In genomic region chr8:122079093-122079492, GRCm38 (mm10) we compare ENCODE assay signal across 16 mouse cellular contexts.
DNase-seq lines count a peak whose midpoint lies in the region; ATAC-seq and TF ChIP-seq lines count a peak whose summit lies in the region.
"Had no signal": no experiment of that assay in that cellular context is flagged by ENCODE, and none has a peak within 500 bp of the region (broad histone marks: within the 10 kb centered on the region; RNA-seq: fewer than 3 reads in every experiment).

No protein-coding gene starts in this region.

- H3K27ac ChIP-seq in kidney, adult 2 months (ENCODE audit: insufficient read depth, low read depth, low read length), result no peak overlapping the region
- H3K27ac ChIP-seq in kidney, embryonic 15.5 days, result no peak overlapping the region
- H3K27ac ChIP-seq: forebrain, embryonic 13.5 days; limb, embryonic 15.5 days; midbrain, embryonic 13.5 days had no signal

- TF ChIP-seq CTCF in kidney, adult 2 months (conservative IDR thresholded peaks at IDR 0.05; ENCODE audit: insufficient read depth, insufficient read length, low read depth, low read length), result no peak

- no peak for ATAC-seq in kidney, embryonic 15.5 days (replicated peaks; ENCODE audit: low FRiP score)
- ATAC-seq: forebrain, embryonic 13.5 days; midbrain, embryonic 13.5 days had no signal

- no peak overlapping the region for H3K9ac ChIP-seq in kidney, embryonic 15.5 days
- H3K9ac ChIP-seq: forebrain, embryonic 13.5 days; limb, embryonic 15.5 days; midbrain, embryonic 13.5 days had no signal

- no peaks in the 10 kb centered on the region for H3K27me3 ChIP-seq in kidney, adult 2 months (replicated peaks; ENCODE audit: control insufficient read depth, insufficient read depth, low read length)
- H3K27me3 ChIP-seq in kidney, embryonic 15.5 days, result peaks cover 22% of the 10 kb centered on the region
- H3K27me3 ChIP-seq: forebrain, embryonic 13.5 days had no signal

- no peaks in the 10 kb centered on the region for H3K36me3 ChIP-seq in kidney, adult 2 months (ENCODE audit: control insufficient read depth, insufficient read depth, low read length)
- no peaks in the 10 kb centered on the region for H3K36me3 ChIP-seq in kidney, embryonic 15.5 days
- H3K36me3 ChIP-seq: limb, embryonic 15.5 days; midbrain, embryonic 13.5 days had no signal

- no peak for TF ChIP-seq POLR2A in kidney, adult 2 months (IDR thresholded peaks at IDR 0.05; ENCODE audit: low read depth, low read length)

- peak; percentile 71 for DNase-seq in kidney, adult 2 months
- peak; percentile 31 to 38 for DNase-seq in heart, adult 9 months (ENCODE audit: low spot score in 2 of 2)
- DNase-seq in heart, postnatal 4 days, result peak; percentile 57
- DNase-seq in kidney, postnatal 25 days, result peak; percentile 39 to 79
- DNase-seq in frontal cortex, adult 2 months (ENCODE audit: extremely low spot score in 1 of 2, low spot score in 1 of 2), result no peak
- no peak for DNase-seq in embryo, embryonic 10.5 days (ENCODE audit: low spot score)
- no peak for DNase-seq in thymus, postnatal 25 days
- DNase-seq: adrenal gland, adult 8-10 months; cerebellum, adult 9-11 months; embryo, embryonic 11 days; lung, adult 2 months had no signal

- no peak overlapping the region for H3K4me3 ChIP-seq in kidney, adult 2 months (ENCODE audit: insufficient read depth, low read depth, low read length)
- no peak overlapping the region for H3K4me3 ChIP-seq in kidney, embryonic 15.5 days (replicated peaks)
- H3K4me3 ChIP-seq: forebrain, embryonic 13.5 days; limb, embryonic 15.5 days; midbrain, embryonic 13.5 days; myocyte had no signal

- no peak overlapping the region for H3K4me2 ChIP-seq in kidney, embryonic 15.5 days
- H3K4me2 ChIP-seq: forebrain, embryonic 13.5 days; limb, embryonic 15.5 days; midbrain, embryonic 13.5 days had no signal

- no peaks in the 10 kb centered on the region for H3K9me3 ChIP-seq in kidney, embryonic 15.5 days (replicated peaks)
- H3K9me3 ChIP-seq: forebrain, embryonic 13.5 days; limb, embryonic 15.5 days; midbrain, embryonic 13.5 days had no signal

- no peaks in the 10 kb centered on the region for H3K4me1 ChIP-seq in kidney, adult 2 months (ENCODE audit: control insufficient read depth, insufficient read depth, low read length)
- peaks cover 37% of the 10 kb centered on the region for H3K4me1 ChIP-seq in kidney, embryonic 15.5 days
- H3K4me1 ChIP-seq: forebrain, embryonic 13.5 days had no signal

- WGBS in kidney, adult 2 months, result 35% methylated on average over 6 of the region's 6 CpGs
- 34% methylated on average over 6 of the region's 6 CpGs for WGBS in kidney, embryonic 15.5 days

Comparison
In these comparisons a context has a peak if more than half of its experiments do, and no peak if none do; other contexts are left out.
1. DNase-seq: peak in kidney, adult 2 months (single experiment), heart, adult 9 months (2 of 2), heart, postnatal 4 days (single experiment) and kidney, postnatal 25 days (2 of 2); none in frontal cortex, adult 2 months (0 of 2), embryo, embryonic 10.5 days (single experiment) and thymus, postnatal 25 days (single experiment).